Mouse (Mus musculus) cerebellum, postnatal 36 days (tissue): ENCODE measurements around the gene Nln.

Source experiments
- DNase-seq, 2 experiments: peaks; one replicate each; pipeline ENCODE4 v3.0.0; 2021 to 2022; ENCODE audit warnings: mixed read lengths in 2 of 2

Gene Nln

GRCm38 (mm10) chr13:104109288-104109815 is at the start of gene Nln, which contains the start of gene Sgtb:
Gene Nln, minus strand, starts transcription at chr13:104109614.
Gene Sgtb, plus strand, starts transcription at chr13:104109741.
- DNase-seq: peak; percentile 71 to 79

- DNase-seq: no peak
Measured at GRCm38 (mm10) chr13:104155686-104156085, 46.3 kb upstream of the Nln start.

GRCm38 (mm10) chr13:104155106-104155505 is 45.7 kb upstream of the Nln start:
- no peak for DNase-seq

DNA sequence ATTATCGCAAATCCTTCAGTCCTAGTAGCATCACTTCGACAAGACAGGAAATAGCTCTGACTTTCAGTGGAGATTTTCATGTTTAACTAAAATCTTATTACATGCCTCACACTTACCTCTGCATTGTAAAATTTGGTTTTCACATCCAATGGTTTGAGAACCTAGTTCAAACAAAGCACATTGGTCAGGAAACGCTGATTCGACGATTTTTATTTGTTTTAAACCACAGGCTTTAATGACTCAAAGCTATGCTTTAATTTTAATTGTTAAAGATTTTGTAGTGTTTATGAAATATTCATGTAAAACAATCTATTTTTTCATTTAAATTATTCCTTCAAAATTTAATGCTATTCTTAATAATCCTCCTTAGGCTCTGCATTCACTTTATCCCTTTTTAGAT is 44.8 kb upstream of the Nln start:
- DNase-seq: no peak

GRCm38 (mm10) chr13:104145646-104146045 is 36.2 kb upstream of the Nln start:
- DNase-seq: no peak

- no peak for DNase-seq
Measured at GRCm38 (mm10) chr13:104144871-104145270, 35.5 kb upstream of the Nln start.

DNA sequence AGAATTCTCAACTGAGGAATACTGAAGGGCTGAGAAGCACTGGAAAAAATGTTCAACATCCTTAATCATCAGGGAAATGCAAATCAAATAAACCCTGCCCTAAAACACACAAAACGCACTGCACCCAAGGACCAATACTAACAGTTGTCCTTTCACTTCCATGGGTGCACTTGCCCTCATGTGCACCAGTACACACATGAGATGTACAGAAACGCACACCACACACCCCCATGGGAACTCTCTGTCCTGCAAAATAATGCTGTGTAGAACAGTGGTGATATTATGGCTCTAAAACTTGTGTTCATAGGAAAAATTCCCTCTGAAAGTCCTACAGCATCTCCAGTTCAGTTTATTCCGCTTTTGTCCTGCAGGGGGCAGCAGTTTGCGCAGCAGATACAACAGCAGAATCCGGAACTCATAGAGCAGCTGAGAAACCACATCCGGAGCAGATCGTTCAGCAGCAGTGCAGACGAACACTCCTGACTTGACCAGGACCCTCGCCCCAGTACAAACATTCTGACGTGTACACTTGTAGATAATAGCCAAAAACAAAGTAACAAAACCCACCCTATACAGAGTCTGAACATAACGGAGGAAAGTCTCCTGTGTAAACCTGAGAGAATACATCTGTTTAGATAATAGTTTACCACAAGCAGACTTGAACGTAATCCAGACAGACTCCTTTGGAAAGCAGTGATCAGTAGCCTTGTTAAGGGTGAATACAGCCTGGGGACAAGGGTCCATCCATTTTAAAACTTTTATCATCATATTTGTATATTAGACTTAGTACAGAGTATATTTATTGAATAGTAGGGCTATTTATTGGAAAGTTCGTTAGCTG is 30.2 kb upstream of the Nln start:
- peak; percentile 79 to 86 for DNase-seq

- DNase-seq: no peak
Measured at GRCm38 (mm10) chr13:104134510-104135085, 25.2 kb upstream of the Nln start.

DNA sequence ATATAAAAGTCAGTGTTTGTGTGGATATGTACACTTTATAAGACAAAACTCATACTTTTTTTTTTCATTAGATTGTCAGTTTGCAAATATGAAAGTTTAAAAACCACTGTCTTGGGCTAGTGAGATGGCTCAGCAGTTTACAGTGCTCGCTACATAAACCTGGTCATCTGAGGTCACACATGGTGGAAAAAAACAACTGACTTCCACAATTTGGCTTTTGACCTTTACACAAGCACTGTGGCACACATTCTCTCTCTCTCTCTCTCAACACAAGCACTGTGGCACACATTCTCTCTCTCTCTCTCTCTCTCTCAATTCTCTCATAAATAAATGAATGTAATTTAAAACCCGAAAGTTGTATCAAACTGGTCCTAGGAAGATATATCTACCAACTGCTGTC is 23.1 kb upstream of the Nln start:
- DNase-seq: no peak

- DNase-seq: no peak
Measured at GRCm38 (mm10) chr13:104123662-104124381, 14.4 kb upstream of the Nln start.

DNA sequence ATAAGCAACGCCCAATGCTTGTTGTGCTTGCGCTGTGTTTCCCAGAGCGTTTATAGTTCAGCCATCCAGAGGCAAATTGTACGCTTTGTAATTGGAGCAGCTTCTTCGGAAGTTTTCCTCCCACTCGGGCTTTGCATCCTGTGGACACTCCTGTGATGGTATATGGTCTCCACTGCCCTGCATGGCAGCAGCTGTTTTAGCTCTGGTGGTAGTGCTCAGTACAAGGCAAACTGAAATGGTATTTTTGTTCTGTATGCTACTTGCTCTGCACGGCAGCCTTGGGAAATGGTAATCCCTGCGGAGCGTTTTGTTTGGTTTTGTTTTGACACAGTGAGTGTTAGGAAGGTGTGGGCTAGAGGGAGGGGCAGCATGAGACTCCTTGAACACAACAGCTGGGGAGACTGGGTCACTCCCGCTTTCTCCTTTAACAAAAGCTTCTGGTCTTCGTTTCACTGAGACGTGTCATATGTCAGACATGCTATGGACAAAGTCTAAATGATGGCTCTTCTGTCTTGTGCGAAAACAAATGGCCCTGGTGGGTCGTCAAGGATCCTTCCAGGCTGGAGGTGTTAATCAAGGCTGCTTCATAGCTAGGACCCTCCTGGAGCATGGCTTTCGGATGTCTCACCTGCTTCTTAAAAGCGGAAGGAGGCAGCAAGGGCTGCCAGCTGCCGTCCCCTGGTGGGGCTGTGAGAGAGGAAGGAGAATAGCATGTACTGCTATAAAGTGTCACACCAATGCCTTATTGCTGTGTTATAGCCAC is 12.8 kb upstream of the Nln start:
- no peak for DNase-seq

- no peak for DNase-seq
Measured at GRCm38 (mm10) chr13:104114827-104115226, 5.4 kb upstream of the Nln start.

GRCm38 (mm10) chr13:104113782-104114181 is 4.4 kb upstream of the Nln start:
- no peak for DNase-seq

- no peak for DNase-seq
Measured at GRCm38 (mm10) chr13:104112266-104112900, 3.0 kb upstream of the Nln start.

GRCm38 (mm10) chr13:104110526-104110925 is 1.1 kb upstream of the Nln start:
- DNase-seq: no peak

GRCm38 (mm10) chr13:104109816-104110521 is 555 bp upstream of the Nln start:
- peak; percentile 63 to 73 for DNase-seq

GRCm38 (mm10) chr13:104108651-104109287 is 645 bp downstream of the Nln start:
- DNase-seq: no peak

GRCm38 (mm10) chr13:104101606-104102235 is 7.7 kb downstream of the Nln start:
- no peak for DNase-seq

DNA sequence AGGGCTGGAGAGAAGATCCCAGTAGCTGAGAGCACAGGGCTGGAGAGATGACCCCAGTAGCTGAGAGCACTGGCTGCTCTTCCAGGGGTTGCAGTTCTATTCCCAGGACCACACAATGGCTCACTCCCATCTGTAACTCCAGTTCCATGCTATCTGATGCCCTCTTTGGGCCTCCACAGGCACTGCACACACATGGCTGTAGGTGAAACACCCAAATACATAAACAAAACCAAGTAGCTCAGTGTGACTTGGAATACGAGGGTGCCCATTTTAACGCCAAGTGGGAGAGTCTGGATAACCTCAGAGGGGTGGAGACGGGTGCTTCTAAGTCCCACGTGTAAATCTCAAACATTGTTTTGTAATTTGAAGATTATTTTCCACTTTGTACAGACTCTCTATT is 9.0 kb downstream of the Nln start:
- no peak for DNase-seq

DNA sequence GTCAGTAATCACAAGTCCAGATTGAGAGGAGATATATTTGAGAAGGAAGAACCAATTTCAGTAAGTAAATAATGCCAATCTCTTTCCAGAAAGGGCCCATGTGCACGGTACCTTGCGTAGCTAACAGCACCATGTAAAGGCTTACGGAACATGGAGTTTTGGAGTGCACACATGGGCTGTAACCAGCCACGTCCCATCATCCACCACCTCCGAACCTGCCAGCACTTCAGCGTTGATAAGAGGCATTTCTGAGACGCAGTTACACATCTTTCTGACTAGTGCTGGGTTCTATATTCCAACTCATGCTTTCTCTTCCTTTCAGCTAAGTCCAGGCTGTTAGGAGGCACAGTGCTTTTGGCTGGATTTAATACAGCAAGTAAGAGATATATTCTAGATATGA is 12.2 kb downstream of the Nln start:
- no peak for DNase-seq
